Mouse (Mus musculus) lung, postnatal 36 days (tissue): ENCODE data around the gene Pafah2.

Source experiments
- DNase-seq: peaks from one replicate; pipeline ENCODE4 v3.0.0; 2022; ENCODE audit warnings: mixed read lengths

Gene Pafah2

DNA sequence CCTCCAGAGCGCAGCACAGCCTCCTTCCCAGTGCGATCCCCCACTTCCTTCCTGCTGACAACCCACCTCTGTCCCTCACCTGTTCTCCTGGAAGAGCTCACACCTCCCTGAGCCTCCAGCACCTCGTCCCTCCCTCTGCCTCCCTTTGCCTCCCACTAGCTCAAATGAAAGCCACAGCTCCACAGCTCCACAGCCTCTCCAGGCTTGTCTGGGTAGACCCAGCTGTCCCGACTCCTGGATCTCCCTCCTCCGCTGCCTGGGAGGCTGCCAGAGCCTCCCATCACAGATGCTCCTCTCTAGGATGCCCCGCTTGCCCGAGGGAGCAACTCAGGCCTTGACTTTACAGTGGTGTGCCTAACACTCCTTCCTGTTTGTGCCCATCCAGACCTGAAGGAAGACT, 29.0 kb downstream of the Pafah2 start:
- DNase-seq: no peak

DNA sequence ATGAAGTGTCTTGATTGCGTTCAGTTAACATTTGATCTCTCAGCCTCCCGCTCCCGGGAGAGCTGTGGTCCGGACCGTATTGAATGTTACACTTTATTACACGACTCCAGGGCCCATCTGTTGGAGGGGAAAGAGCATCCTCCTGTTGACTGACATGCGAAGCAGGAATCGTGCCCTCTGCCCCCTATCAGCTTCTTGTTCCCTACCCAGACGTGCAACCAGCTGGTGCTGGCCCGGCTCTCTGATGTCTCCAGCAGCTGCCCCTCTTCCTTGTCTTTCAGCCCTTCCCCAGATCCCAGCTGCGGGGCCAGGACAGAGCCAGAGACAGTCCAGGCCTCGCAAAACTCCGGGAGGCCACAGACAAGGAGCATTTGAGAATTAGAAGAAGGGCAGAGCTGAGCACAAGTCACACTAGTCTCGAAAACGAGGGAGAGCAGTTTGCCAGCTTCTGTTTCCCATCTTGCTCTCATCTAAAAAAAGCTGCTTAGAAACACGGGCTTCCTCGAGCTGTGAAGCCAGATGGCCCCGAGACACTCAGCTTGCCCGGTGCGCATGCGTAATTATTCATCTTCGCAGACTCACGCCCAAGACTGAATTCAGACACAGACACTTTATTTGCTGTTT, 34.4 kb downstream of the Pafah2 start:
- peak; percentile 60 for DNase-seq

DNA sequence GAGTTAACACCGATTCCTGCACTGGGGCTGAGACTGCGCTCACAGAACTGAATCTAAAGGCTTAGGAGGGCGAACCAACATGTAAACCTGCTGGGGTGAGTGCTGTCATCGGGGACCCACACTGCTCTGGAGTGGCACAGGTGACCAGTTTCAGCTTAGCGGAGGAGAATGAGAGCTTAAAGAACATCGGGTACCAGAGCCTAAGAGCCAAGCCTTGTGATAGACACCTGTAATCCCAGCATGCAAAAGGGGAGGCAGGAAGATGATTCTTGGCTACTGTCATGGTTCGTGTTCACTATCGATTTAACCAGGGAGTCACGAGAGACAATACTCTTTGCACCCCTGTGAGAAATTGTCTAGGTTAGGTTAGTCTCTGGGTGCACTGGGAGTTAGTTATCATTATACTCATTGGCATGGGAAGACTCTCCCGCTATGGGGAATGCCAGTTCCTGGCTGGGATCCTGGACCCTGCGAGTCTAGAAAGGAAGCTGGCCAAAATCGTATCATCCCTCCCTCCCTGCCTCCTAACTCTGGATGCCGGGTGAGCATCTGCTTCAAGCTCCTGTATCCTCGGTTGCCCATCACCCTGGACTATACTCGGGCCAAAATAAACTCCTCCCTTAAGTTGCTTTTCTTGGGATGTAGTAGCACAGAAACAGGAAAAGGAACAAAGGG, 36.7 kb downstream of the Pafah2 start:
- DNase-seq: no peak

DNA sequence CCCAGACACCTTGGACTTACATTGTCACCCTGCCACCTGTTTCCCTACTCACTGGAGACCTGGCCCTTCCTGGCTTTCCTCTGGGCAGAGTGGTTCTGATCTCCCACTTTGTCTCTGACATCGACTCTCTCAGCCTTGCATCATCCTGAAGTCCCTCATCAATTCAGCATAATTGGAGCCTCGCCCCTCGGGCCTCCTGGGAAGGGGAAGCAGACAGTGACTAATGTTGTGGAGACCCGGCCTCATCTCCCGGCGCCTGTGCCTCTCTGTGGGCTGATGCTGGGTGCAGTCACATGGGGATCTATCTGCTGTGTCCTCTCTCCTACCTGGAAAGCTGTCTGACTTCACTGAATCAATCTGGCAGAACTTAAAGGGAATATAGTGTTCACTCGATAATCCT, 40.1 kb downstream of the Pafah2 start:
- no peak for DNase-seq

DNA sequence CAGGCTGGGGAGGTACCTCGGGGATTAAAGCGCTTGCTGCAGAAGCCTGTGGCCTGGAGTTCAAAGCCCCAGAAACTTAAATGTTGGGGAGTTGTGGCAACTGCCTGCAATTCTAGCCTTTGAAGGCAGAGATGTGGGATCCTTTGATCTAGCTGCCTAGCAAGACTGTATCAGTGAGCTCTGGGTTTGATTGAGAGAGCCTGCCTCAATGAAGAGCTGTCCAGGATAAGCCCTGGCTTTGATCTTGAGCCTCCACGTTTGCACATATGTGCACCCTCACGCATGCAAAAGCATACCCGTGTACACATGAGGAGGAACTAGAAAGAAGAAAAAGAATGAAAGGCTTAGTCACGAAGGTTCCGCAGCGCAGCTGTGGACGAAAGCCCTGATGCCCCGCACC, 40.5 kb downstream of the Pafah2 start:
- DNase-seq: no peak

DNA sequence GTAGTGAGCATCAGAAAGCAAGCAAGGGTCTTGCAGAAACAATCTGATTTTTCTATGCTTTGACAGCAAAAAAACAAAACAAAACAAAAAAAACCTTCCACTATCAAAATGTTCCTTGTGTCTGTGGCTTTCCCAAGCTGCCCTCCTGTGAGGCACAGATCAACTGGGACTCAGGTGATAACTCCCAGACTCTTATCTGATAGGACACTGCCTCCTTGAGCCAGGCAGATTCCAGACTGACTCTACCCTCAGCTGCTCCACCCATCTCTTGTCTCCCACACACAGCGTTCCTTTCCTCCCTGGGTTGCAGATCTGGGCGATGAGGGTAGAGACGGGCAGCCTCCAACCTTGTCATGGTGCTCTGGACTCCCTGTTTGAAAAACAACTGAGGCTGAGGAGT, 43.0 kb downstream of the Pafah2 start:
- no peak for DNase-seq

DNA sequence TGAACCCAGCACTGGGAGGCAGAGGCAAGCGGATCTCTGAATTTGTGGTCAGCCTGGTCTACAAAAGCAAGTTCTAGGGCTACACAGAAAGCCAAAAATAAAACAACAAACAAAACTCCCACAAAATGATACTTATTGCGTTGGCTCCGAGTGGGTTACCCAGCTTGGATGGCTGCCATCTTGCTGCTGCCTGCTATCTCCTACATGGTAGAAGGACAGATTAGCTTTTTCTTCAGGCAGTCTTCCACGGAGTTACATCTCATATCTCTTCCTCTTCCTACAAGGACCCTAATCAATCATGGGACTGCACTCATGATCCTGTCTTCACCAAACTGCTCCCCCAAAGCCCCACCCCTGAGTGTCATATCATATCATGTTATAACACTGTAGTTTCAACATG, 43.8 kb downstream of the Pafah2 start:
- no peak for DNase-seq

DNA sequence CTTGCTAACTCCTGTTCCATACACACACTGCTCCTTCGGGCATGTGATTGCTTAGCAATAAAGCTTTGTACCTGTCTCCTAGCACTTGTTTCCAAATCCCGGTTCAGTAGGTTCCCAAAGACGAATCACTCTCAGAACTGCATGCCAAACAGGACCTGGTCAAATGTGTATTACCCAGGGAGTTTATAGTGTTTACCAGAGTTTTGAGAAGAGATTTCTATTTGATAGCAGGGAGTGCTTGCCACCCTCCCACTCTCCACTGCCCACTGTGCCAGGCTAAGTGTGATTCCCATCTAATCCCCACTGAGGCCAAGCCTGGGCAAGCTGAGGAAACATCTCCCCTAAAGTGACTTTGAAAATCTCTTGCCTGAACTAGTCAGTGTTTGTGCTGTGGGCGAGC, 46.1 kb downstream of the Pafah2 start:
- no peak for DNase-seq

DNA sequence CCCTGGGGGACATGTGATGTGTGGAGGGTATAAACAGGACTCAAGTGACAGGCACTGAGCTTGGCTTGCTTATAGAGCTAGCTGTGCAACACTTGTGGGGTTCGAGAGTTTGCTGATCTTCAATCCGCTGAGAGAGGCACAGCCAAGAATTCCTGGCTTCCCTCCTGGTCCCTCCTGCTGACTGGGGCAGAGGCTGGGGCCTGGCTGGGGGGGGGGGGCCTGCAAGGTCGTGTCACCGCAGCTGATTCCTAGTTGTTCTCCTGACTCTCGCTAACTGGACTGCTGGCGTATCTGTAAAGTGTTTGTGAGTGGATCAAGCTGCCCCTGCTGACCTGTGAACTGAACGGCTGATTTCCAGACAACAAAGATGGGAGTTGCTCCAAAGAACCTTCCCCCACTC, 47.5 kb downstream of the Pafah2 start:
- peak; percentile 60 for DNase-seq

DNA sequence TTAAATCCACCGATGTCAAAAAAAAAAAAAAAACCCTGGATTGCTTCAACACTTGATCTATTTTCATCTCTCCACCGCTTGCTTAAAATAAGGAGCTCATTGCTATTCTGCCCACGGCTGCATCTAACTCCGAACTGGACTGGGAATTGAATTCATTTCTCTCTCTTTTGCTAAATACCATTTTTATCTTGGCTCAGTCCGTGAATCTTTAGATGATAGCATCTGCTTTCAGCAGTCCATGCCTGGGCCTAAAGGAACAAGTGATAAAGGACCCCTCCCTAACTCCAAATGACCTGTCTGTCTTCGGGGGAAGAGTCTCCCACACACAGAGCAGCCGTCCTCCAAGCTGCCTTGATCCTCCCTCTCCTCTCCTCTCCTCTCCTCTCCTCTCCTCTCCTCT, 48.8 kb downstream of the Pafah2 start:
- no peak for DNase-seq

DNA sequence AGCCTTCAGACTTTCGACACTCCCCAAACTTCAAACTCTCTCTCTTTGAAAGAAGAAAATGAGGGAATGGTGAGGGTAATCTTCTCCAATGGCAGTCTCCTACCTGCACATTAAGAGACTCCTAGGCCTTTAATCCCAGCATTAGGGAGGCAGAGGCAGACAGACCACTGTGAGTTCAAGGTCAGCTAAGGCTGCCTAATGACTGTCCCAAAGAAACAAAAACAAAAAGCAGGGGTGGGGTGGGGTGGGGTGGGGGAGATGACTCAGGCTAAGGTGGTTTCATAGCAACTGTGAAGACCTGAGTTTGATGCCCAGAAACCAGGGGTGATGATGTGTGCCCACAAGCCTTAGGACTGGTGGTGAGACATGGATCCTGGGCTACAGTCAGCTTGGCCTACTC, 49.4 kb downstream of the Pafah2 start:
- DNase-seq: no peak

DNA sequence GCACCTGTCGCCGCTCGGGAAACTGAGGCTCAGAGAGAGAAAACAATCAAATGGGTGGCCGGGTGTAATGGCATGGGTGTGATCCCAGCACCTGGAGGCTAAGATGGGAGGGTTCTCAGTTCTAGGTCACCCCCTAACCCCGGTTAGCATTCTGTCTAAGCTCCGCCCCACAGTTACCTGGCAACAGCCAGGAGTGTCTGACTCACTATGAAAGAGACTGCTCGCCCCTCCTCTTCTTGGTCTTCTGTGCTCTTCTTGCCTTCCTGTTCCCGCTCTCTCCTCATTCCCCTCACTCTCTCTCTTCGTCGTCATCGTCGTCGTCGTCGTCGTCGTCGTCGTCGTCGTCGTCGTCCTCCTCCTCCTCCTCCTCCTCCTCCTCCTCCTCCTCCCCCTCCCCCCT, 51.8 kb downstream of the Pafah2 start:
- peak; percentile 43 for DNase-seq

DNA sequence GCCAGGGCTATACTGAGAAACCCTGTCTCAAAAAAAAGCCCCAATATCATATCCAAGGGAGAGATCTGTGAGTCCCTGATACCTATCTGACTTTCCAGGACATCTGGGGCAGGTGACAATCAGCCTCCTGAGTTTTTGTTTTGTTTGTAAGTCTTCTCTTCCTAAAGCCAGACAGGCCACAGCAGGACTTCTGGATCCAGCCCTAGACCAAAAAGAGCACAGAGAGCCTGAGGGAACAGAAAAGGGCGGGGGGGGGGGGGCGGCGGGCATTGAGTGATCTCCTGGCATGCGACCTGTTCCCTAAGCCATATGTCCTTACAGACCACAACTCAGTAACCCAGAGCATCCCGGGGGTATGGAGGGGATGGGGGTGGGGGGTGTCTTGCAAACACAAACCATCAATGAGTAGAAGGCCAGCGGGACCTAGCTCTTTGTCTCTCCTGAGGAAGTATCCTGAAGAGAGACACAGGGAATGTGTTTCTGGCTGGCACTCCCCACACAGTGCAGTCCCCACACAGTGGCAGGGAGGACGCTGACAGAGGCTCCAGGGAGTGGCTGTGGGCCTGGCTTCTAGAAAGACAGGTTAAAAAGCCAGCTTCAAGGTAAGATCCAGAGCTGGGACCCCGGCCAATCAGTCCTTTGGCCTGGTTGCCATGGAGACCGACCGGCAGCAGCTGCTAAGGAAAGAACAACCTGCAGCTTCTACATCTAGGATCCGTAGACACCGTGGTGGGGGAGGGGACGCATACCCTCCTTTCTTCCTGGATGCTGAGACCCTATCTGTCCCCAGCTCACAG, 53.7 kb downstream of the Pafah2 start:
- peak; percentile 29 for DNase-seq

DNA sequence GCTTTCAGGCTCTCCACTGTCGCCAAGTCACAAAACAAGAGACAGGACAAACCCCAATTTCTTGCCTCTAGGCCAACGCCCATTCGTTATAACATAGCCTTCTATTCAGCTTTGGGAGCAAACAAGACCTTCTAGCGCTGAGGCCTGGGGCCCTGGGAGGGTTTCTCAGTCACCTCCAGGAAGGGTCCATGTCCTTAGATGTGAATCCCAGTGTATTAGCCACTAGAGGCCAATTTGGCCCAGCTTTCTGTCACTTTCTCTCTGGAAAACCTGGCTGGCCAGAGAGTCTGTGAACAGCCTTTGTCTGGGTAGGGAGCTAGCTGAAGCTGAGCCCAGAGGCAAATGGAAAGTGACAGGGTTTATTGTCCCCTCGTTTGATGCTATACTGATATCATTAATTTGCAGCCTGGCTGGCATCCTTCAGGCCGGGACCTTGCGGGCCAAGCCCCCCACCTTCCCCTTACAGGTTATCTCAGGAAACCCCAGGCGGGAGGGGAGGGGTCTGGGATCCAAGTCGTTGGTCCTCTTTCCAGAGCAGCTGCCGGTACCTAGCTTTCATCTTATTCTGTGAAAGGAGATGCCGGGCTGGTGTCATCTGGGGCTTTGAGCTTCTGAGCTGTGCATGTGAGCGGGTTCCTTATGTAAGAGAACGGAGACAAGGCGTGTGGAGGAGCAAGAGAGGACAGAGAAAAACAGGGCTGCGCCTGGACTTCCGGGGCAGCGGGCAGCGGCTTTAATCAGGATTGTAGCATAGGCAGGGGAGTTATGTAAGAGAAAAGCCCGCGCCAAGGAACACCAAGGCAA, 54.5 kb downstream of the Pafah2 start:
- DNase-seq: peak; percentile 64

DNA sequence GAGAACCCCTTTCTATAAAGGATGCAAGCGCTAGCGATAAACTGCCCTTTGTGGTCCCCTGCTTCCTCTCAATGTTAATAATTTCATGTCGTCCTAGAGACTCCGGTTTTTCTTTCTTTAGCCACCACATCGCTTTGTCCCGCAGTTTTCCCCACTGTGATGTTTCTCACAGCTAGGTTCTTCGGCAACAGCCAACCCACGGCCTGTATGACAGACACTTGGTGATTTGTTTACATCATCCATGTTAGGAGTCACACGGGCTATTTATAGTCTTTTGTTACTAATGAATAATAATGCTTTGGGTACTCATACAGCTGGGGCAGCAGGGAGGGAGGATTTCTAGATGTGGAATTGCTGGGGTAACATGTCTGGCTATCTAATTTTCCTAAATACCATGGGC, 55.4 kb downstream of the Pafah2 start:
- no peak for DNase-seq

DNA sequence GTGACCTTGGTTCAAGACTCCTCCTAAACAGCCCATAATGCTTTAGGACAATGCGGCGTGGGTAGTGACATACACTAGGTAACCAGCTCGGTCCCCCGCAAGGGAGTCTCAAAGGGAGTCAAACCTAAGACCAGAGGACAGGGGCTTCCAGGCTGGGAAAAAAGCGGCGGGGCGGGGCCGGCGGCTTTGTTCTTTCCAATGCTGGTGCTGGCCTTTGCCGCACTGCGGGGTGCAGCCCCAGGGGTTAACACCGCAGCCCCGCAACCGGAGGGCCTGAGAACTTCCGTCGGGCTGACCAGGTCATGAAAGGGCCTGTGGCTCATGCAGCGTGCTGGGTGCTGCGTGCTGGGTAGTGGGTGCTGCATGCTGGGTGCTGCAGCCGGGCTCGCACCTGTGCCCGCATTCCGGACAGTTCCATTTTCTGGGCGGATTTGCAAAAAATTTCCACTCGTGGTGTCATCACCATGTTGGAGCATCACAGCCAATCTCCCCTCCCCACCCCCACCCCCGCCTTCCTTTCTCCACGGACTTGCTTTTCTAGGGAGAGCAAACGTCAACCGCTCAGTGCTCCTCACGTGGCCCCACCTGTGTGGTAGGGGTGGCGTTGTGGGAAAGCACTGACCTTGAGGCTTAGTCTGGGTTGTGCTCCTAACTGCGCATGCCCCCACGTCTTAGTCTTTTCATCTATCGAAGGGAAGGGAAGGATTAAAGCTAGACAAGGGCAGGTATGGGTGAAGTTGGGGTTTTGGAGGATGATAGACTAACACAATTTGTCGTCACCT, 57.7 kb downstream of the Pafah2 start:
- no peak for DNase-seq

DNA sequence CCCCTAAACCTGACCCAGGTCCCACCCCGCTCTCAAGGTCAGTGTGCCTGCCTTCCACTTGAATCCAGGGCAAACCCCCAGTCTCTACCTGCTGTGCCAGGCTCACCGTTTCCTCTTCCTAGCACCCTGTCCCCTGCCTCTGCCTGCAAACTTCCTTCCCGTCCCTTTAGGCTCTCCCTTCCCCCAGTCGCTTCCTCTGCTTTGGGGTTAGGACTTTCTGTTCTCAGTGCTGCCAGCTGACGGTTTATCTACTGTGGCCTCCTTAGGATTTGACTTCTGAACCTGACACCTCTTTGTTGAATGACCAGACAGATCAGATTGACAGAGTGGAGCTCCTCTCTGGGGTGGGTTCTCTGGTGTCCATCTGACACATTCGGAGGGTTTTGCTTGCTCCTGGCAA, 59.2 kb downstream of the Pafah2 start:
- DNase-seq: peak; percentile 72

DNA sequence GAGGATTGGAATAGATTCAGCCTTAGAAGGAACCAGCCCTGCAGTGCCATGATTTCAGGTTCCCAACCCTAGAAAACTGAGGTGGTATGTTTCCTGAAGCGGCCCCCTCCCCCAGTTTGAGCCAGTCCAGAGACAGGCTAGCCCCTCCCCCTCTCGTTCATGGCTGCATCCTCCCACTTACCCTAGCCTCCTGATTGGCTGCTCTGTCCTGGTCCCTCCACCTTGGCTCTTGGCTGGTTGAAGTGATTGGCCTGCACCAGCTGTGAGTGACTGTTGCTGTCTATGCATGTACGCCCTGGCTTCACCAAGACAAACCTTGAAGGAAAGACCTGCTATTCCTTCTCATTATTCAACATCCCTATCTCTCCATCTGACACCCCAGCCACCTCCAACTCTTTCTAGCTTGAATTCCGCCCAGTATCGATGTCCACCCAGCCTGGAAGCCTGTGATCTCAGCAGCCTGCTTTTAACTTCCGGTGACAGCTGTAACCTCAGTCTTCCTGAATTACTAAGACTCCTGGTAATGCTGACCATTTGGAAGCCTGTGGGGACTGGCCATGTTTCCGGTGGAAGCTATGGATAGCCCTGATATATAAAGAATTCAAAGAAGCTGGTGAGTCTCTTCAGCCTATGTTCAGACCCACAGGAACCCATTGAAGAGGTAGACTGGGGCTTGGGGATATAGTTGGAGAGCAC, 61.2 kb downstream of the Pafah2 start:
- DNase-seq: no peak

DNA sequence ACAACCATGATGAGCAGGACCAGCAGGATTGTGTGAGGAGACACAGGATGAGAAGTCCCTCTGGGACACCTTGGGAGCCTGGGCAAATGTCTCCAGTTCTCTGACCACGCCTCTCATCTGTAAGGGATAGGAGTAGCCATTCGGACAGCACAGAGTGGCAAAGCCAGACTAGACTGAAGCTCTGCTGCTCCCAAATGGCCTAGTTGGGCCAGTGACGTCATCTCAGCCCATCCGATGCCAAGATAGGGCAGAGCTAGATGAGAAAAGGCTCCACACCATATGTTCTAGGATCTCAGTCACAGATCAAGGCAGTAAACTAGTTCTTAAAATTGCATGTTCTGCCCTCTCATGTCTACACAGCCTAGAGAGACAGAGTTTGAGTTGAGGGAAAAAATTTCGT, 62.7 kb downstream of the Pafah2 start:
- no peak for DNase-seq

DNA sequence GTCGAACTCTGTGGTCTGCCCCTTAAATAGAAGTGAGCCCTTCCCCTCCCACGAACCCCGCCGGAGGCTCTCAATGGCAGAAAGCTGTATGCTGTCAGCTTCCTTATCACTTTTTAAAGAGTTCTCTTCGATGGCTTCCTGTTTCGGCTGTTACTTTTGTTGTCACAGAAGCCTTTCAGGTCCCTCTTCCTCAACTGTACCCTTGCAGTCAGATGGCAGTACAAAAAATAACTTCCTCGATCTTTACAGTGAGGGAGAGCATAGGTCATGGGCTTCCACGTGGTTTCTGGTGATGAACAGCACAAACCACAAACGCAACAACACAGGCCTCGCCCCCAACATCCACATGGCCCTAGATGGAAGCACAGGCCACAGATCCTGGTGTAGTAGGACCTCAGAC, 64.2 kb downstream of the Pafah2 start:
- peak; percentile 52 for DNase-seq

DNA sequence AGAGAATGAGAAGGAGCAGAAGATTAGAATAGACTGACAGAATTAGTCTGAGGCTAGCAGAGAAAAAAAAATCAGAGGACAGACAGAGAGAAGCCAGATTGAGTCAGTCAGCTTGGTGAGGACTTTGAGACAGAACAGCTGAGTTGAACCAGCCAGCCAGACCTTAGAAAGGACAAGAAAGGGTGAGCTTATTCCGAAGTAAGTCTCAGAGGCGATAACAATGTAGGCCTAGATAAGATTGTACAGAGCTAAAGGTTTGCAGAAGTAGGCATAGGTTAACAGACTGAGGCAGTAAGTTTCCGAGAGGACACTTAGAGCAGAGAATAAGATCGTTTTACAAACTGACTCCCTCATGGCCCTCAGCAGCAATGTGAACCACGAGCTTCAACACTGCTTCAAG, 65.1 kb downstream of the Pafah2 start:
- no peak for DNase-seq

DNA sequence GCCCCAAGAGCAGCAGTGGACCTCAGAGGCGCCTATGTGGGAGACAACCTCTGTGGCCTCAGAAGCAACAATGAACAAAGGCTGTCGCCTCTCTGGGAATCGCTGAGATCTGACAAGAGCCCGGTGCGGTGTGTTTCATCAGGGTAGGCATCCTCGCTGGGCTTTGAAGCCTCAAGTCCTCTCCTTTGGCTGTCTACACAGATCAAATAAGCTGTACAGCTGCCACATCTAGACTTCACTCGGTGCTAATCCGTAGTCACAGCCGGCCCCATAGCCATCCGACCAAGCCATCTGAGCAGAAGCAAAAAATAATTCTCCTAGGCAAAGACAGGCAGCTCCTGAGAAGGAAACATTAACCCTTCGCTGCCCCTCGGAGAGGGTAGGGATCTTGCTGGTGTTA, 69.7 kb downstream of the Pafah2 start:
- DNase-seq: no peak
